Comparison of ENCODE assay signal across 21 mouse cellular contexts in genomic region chr12:4343216-4343615, GRCm38 (mm10).
DNase-seq lines count a peak whose midpoint lies in the region; ATAC-seq lines count a peak whose summit lies in the region.
"Had no signal": no experiment of that assay in that cellular context is flagged by ENCODE, and none has a peak within 500 bp of the region (broad histone marks: within the 10 kb centered on the region; RNA-seq: fewer than 3 reads in every experiment).

No protein-coding gene starts in this region.

- peak; percentile 24 for DNase-seq in midbrain, embryonic 14.5 days
- no peak for DNase-seq in midbrain, embryonic 11.5 days (ENCODE audit: low spot score, missing footprints)
- DNase-seq in embryonic facial prominence, embryonic 10.5 days (ENCODE audit: low spot score): peak; percentile 53
- peak; percentile 61 for DNase-seq in forelimb bud, embryonic 11.5 days (ENCODE audit: low read depth, low spot score)
- no peak for DNase-seq in gastrocnemius, postnatal 25 days
- DNase-seq in adrenal gland, postnatal 4 days (ENCODE audit: low spot score in 2 of 2): no peak
- DNase-seq: adrenal gland, postnatal 10 days; cerebellum, adult 9-10 months; gastrocnemius, postnatal 14 days; heart, adult 18-20 months; kidney, adult 11 months; kidney, postnatal 4 days; layer of hippocampus, adult 9-11 months; lung, adult 18-20 months; lung, postnatal 10 days had no signal

- 75% methylated on average over 2 of the region's 2 CpGs for WGBS in midbrain, embryonic 14.5 days
- WGBS in midbrain, embryonic 11.5 days: 72% methylated on average over 2 of the region's 2 CpGs
- WGBS in embryonic facial prominence, embryonic 10.5 days: 52% methylated on average over 2 of the region's 2 CpGs
- 83% methylated on average over 2 of the region's 2 CpGs for WGBS in neural tube, embryonic 14.5 days

- H3K4me3 ChIP-seq in midbrain, embryonic 14.5 days (replicated peaks; ENCODE audit: low read depth, low read length): no peak overlapping the region
- no peak overlapping the region for H3K4me3 ChIP-seq in midbrain, embryonic 11.5 days (ENCODE audit: low read depth, low read length)
- H3K4me3 ChIP-seq in embryonic facial prominence, embryonic 10.5 days: no peak overlapping the region
- H3K4me3 ChIP-seq in neural tube, embryonic 14.5 days (ENCODE audit: low read depth, low read length): no peak overlapping the region
- H3K4me3 ChIP-seq: forebrain, embryonic 15.5 days; left cerebral cortex, adult 2 months; midbrain, embryonic 12.5 days had no signal

- no peaks in the 10 kb centered on the region for H3K9me3 ChIP-seq in midbrain, embryonic 14.5 days (ENCODE audit: control insufficient read depth, low read length)
- no peaks in the 10 kb centered on the region for H3K9me3 ChIP-seq in midbrain, embryonic 11.5 days (ENCODE audit: control insufficient read depth, low read length)
- H3K9me3 ChIP-seq in embryonic facial prominence, embryonic 10.5 days: no peaks in the 10 kb centered on the region
- no peaks in the 10 kb centered on the region for H3K9me3 ChIP-seq in neural tube, embryonic 14.5 days (ENCODE audit: control insufficient read depth, low read length)
- H3K9me3 ChIP-seq: forebrain, embryonic 15.5 days; midbrain, embryonic 12.5 days had no signal

- no peak overlapping the region for H3K4me2 ChIP-seq in midbrain, embryonic 14.5 days (ENCODE audit: low read length)
- no peak overlapping the region for H3K4me2 ChIP-seq in midbrain, embryonic 11.5 days
- H3K4me2 ChIP-seq in neural tube, embryonic 14.5 days (ENCODE audit: low read depth, low read length): no peak overlapping the region
- H3K4me2 ChIP-seq: forebrain, embryonic 15.5 days; liver, embryonic 11.5 days; midbrain, embryonic 12.5 days had no signal

- no peak overlapping the region for H3K9ac ChIP-seq in midbrain, embryonic 14.5 days (replicated peaks; ENCODE audit: low read length)
- no peak overlapping the region for H3K9ac ChIP-seq in midbrain, embryonic 11.5 days (ENCODE audit: low read length)
- no peak overlapping the region for H3K9ac ChIP-seq in neural tube, embryonic 14.5 days (replicated peaks; ENCODE audit: low read depth, low read length)
- H3K9ac ChIP-seq: forebrain, embryonic 15.5 days; midbrain, embryonic 12.5 days had no signal

- no peak for ATAC-seq in midbrain, embryonic 14.5 days (ENCODE audit: low FRiP score, low TSS enrichment)
- ATAC-seq in midbrain, embryonic 11.5 days (ENCODE audit: low FRiP score): no peak
- ATAC-seq in neural tube, embryonic 14.5 days (ENCODE audit: low read depth): no peak
- ATAC-seq: activated CD4-positive, CD25-positive, alpha-beta regulatory T cell, adult 4 months; forebrain, embryonic 15.5 days had no signal

- H3K4me1 ChIP-seq in midbrain, embryonic 14.5 days (ENCODE audit: control insufficient read depth, insufficient read depth, low read length): 0 out of 2 replicates have a peak, but pooled peaks cover 2% of the 10 kb centered on the region
- H3K4me1 ChIP-seq in midbrain, embryonic 11.5 days (ENCODE audit: control insufficient read depth, insufficient read depth, low read length): no peaks in the 10 kb centered on the region
- peaks cover 10% of the 10 kb centered on the region; the same call in 1 of the 2 replicates for H3K4me1 ChIP-seq in embryonic facial prominence, embryonic 10.5 days
- no peaks in the 10 kb centered on the region for H3K4me1 ChIP-seq in neural tube, embryonic 14.5 days (ENCODE audit: control insufficient read depth, insufficient read depth, low read length)
- H3K4me1 ChIP-seq: midbrain, embryonic 12.5 days had no signal

- no peaks in the 10 kb centered on the region for H3K36me3 ChIP-seq in midbrain, embryonic 14.5 days (ENCODE audit: control insufficient read depth, insufficient read depth, low read length)
- no peaks in the 10 kb centered on the region for H3K36me3 ChIP-seq in midbrain, embryonic 11.5 days (ENCODE audit: control insufficient read depth, insufficient read depth, low read length)
- no peaks in the 10 kb centered on the region for H3K36me3 ChIP-seq in embryonic facial prominence, embryonic 10.5 days (replicated peaks)
- H3K36me3 ChIP-seq in neural tube, embryonic 14.5 days (ENCODE audit: control insufficient read depth, insufficient read depth, low read length): no peaks in the 10 kb centered on the region
- H3K36me3 ChIP-seq: forebrain, embryonic 15.5 days; midbrain, embryonic 12.5 days had no signal

- H3K27ac ChIP-seq in midbrain, embryonic 14.5 days (replicated peaks; ENCODE audit: low read depth, low read length): peak overlapping the region; percentile 45; the same call in 1 of the 2 replicates
- H3K27ac ChIP-seq in midbrain, embryonic 11.5 days (ENCODE audit: low read depth, low read length): no peak overlapping the region
- H3K27ac ChIP-seq in embryonic facial prominence, embryonic 10.5 days (replicated peaks): no peak overlapping the region
- peak overlapping the region; percentile 28 for H3K27ac ChIP-seq in neural tube, embryonic 14.5 days (ENCODE audit: low read depth, low read length)
- H3K27ac ChIP-seq: left cerebral cortex, adult 2 months; midbrain, embryonic 12.5 days had no signal

- H3K27me3 ChIP-seq in midbrain, embryonic 14.5 days (ENCODE audit: control insufficient read depth, insufficient read depth, low read length): no peaks in the 10 kb centered on the region
- no peaks in the 10 kb centered on the region for H3K27me3 ChIP-seq in midbrain, embryonic 11.5 days (ENCODE audit: control insufficient read depth, insufficient read depth, low read length)
- H3K27me3 ChIP-seq in embryonic facial prominence, embryonic 10.5 days (replicated peaks; ENCODE audit: low read depth, poor library complexity, severe bottlenecking): no peaks in the 10 kb centered on the region
- no peaks in the 10 kb centered on the region for H3K27me3 ChIP-seq in neural tube, embryonic 14.5 days (ENCODE audit: control insufficient read depth, insufficient read depth, low read length)
- H3K27me3 ChIP-seq: forebrain, embryonic 15.5 days; midbrain, embryonic 12.5 days had no signal

Comparison
In these comparisons a context has a peak if more than half of its experiments do, and no peak if none do; other contexts are left out.
1. DNase-seq: peak in midbrain, embryonic 14.5 days (single experiment), embryonic facial prominence, embryonic 10.5 days (single experiment) and forelimb bud, embryonic 11.5 days (single experiment); none in midbrain, embryonic 11.5 days (single experiment), gastrocnemius, postnatal 25 days (single experiment) and adrenal gland, postnatal 4 days (0 of 2).
2. H3K27ac ChIP-seq: peak in midbrain, embryonic 14.5 days (single experiment) and neural tube, embryonic 14.5 days (single experiment); none in midbrain, embryonic 11.5 days (single experiment) and embryonic facial prominence, embryonic 10.5 days (single experiment).